Mouse (Mus musculus): ENCODE results near the gene Elmod3. TPM values are rescaled to one million over a fixed set of nuclear protein-coding genes. Genes with fewer than 3 reads are reported as not detected.
"Not testable (repeated sequence)": the region's sequence is repeated elsewhere in the genome, so short reads cannot be mapped to it uniquely, and the experiment has no call there.

Elmod3 gene
- total RNA-seq, 4 experiments from 2014 or later = 24.3 to 30.2 (median 26.8) TPM

- peak in 1 of 2 experiments; percentile 79 for DNase-seq (ENCODE audit: low spot score in 2 of 2)
Observed at GRCm38 (mm10) chr6:72535165-72535564, 63.0 kb downstream of the Elmod3 start.

DNA sequence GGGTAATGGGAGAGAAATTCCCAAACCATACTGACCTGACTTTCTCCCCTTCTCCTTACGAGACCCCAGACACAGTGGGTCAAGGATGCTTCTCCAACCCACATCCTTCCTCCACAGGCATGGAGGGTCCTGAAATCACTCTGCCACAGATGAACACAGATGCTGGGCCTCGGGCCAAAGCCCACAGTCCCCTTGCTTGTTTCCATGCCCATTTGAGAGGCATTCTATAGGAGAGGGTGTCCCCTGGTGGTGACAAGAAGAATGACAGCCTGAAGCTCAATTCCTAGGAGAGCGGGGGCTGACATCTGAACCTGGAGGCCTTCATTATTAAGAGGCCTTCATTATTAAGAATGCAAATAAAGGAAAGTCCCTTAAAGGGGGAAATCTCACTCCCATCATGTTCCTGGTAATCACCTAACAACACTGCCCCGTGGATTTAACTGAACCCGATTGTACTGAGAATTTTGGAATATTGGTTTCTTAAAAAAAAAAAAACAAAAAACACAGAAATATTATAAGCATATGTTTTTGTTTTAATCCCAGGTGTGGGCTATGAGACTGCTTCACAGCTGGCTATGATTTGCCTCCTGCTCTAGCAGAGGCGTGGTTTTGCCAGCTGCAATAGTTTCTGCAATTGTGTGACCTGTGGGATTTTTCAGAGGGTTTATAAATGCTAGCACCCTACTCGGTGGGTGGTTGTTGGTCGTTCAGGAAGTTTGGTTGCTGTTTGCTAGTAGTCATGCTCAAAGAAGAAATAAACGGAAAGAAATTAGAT lies 64.0 kb downstream of the Elmod3 start:
- DNase-seq (ENCODE audit: low spot score in 2 of 2) = peak; percentile 63 to 67

GRCm38 (mm10) chr6:72533555-72533954 lies 64.7 kb downstream of the Elmod3 start:
- DNase-seq (ENCODE audit: low spot score in 2 of 2) = not testable (repeated sequence)

DNA sequence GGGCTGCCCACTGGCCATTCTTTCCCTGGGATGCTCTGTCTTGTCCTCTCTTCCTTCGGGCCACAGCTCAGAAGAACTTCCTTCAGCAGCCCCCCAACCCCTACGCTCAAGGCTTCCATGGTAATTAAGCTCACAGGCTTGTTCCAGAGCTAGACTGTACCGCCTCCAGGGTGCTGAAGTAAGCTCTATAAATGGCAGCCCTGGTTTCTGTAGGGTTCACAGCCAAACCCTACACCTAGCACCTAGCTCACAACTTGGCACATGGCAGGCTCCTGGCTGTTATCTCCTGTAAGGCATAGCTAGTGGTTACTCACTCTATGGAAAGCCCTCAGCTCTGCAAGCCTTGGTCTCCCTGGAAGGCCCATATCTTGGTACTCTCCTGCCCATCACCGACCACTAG lies 65.6 kb downstream of the Elmod3 start:
- DNase-seq (ENCODE audit: low spot score in 2 of 2) = no peak

- no peak for DNase-seq (ENCODE audit: low spot score in 2 of 2)
Observed at GRCm38 (mm10) chr6:72528410-72529151, 69.6 kb downstream of the Elmod3 start.

DNA sequence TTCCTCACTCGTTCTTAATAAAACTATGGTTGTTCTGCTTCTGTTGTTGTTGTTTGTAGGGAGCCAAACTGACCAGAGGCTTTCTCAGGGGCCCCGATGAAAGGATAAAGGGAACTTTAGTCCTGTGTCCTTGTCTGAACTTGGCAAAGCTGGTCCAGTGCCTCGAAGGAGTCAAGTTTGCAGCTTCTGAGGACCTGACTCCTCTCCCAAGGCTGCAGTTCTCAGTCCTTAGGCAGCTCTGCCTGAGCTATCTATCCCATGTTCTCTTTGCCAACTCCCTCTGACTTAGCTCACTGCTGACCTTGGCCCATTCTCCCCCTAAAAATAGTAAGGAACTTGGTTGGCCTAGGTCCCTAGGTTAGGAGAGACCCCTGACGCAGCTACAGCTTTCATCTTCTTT lies 71.1 kb downstream of the Elmod3 start:
- no peak for DNase-seq (ENCODE audit: low spot score in 2 of 2)

DNA sequence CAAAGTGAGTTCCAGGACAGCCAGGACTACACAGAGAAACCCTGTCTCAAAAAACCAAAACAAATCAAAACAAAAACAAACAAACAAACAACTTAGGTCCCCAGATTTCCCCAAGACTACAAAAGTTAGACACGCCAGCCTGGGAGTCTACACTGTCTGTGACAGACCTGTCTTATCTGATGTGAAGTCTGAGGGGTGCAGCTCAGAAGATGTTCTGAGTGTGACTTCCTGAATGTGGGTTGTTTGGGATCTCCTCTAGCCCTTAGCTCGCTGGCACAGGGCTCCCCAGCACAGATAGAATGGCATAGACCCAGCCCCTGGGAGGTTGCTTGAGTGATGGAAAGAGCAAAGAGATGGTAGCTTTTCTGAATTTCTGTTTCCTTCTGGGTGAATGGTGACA lies 74.1 kb downstream of the Elmod3 start:
- no peak for DNase-seq (ENCODE audit: low spot score in 2 of 2)

- no peak for DNase-seq (ENCODE audit: low spot score in 2 of 2)
Observed at GRCm38 (mm10) chr6:72523222-72523621, 75.0 kb downstream of the Elmod3 start.

- no peak for DNase-seq (ENCODE audit: low spot score in 2 of 2)
Observed at GRCm38 (mm10) chr6:72522288-72522687, 75.9 kb downstream of the Elmod3 start.

- no peak for DNase-seq (ENCODE audit: low spot score in 2 of 2)
Observed at GRCm38 (mm10) chr6:72521607-72522006, 76.6 kb downstream of the Elmod3 start, which contains the start of gene Sh2d6. TSS of gene Sh2d6 (minus strand) at chr6:72521707.

- no peak for DNase-seq (ENCODE audit: low spot score in 2 of 2)
Observed at GRCm38 (mm10) chr6:72520904-72521303, 77.3 kb downstream of the Elmod3 start.

GRCm38 (mm10) chr6:72519892-72520663 lies 78.1 kb downstream of the Elmod3 start:
- no peak for DNase-seq (ENCODE audit: low spot score in 2 of 2)

DNA sequence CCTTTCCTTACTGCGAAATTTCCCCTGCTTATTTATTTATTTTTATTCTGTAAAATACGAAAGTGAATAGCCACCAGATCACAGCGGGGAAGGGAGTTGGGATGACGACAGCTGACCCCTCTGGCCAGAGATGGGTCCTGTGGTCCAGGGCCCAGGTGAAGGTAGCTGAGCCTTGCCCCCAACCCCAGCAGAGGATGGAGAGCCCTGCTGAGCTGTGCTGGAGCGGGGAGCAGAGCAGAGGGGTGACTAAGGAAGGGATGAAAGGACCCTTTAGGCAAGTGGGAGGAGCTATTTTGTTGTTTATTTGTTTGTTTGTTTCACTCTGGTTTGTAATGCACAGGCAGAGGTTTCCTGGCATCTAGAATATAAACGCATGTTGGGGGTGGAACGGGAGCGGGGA lies 78.9 kb downstream of the Elmod3 start:
- DNase-seq (ENCODE audit: low spot score in 2 of 2) = no peak

- DNase-seq (ENCODE audit: low spot score in 2 of 2) = no peak
Observed at GRCm38 (mm10) chr6:72518842-72519241, 79.4 kb downstream of the Elmod3 start.

Other genes starting within 250 kb of the Elmod3 start
- gene Tmem150a, start 243.0 kb downstream of the Elmod3 start, total RNA-seq (2022) = 10 to 100 TPM; 10.9 to 13.4 (median 11.4) TPM
- gene Rnf181, start 231.5 kb downstream of the Elmod3 start, total RNA-seq (2022) = 10 to 100 TPM; 72.3 to 86.0 (median 78.8) TPM
- gene Vamp5, start 217.9 kb downstream of the Elmod3 start, total RNA-seq (2022) = 1 to 10 TPM; 3.8 to 8.8 (median 7.4) TPM
- 10 to 100 TPM; 12.5 to 33.9 (median 22.4) TPM for gene Vamp8, start 207.7 kb downstream of the Elmod3 start, total RNA-seq (2022)
- 10 to 100 TPM; 24.5 to 33.3 (median 28.5) TPM for gene Ggcx, start 184.1 kb downstream of the Elmod3 start, total RNA-seq (2022)
- gene Mat2a, start 158.9 kb downstream of the Elmod3 start, total RNA-seq (2022) = 100 to 1,000 TPM; 176 to 184 (median 179) TPM
- 1 to 10 TPM in 2 of 4 experiments, under 1 TPM in 2; 0.47 to 1.8 (median 1.3) TPM for gene Sh2d6, start 76.7 kb downstream of the Elmod3 start, total RNA-seq (2022)
- 10 to 100 TPM in 2 of 4 experiments, 1 to 10 TPM in 2; 4.6 to 31.2 (median 16.4) TPM for gene Capg, start 54.0 kb downstream of the Elmod3 start, total RNA-seq (2022)
- gene Retsat, start 62 bp upstream of the Elmod3 start, total RNA-seq (2022) = 100 to 1,000 TPM in 1 of 4 experiments, 10 to 100 TPM in 3; 63.5 to 114 (median 84.2) TPM
- gene Tgoln1, start 18.6 kb upstream of the Elmod3 start, total RNA-seq (2022) = 100 to 1,000 TPM in 2 of 4 experiments, 10 to 100 TPM in 2; 92.8 to 106 (median 98.1) TPM
- 1 to 10 TPM; 1.7 to 4.4 (median 3.8) TPM for gene Tcf7l1, start 190.8 kb upstream of the Elmod3 start, total RNA-seq (2022)

Measured in layer of hippocampus, adult 8-10 months (tissue).